Mouse (Mus musculus): ENCODE measurements around the gene Relt. TPM values are rescaled to one million over a fixed set of nuclear protein-coding genes. Genes with fewer than 3 reads are reported as not detected.

Gene Relt
- total RNA-seq, 2 experiments from 2014 or later, result 2.8 to 6.7 TPM

- peak; percentile 35 for DNase-seq
Observed at GRCm38 (mm10) chr7:100845412-100845811, 17.8 kb downstream of the Relt start.

- no peak for DNase-seq
Observed at GRCm38 (mm10) chr7:100845026-100845400, 18.2 kb downstream of the Relt start.

- DNase-seq, result no peak
Observed at GRCm38 (mm10) chr7:100844385-100845025, 18.7 kb downstream of the Relt start.

- DNase-seq, result no peak
Observed at GRCm38 (mm10) chr7:100843866-100844265, 19.4 kb downstream of the Relt start.

- DNase-seq, result no peak
Observed at GRCm38 (mm10) chr7:100842175-100842574, 21.1 kb downstream of the Relt start.

GRCm38 (mm10) chr7:100841608-100842007 lies 21.6 kb downstream of the Relt start:
- DNase-seq, result no peak

GRCm38 (mm10) chr7:100840906-100841305 lies 22.3 kb downstream of the Relt start:
- no peak for DNase-seq

GRCm38 (mm10) chr7:100839632-100840402 lies 23.4 kb downstream of the Relt start:
- DNase-seq, result peak; percentile 30

GRCm38 (mm10) chr7:100837701-100838100 lies 25.5 kb downstream of the Relt start:
- DNase-seq, result no peak

- DNase-seq, result no peak
Observed at GRCm38 (mm10) chr7:100836657-100837056, 26.6 kb downstream of the Relt start.

- no peak for DNase-seq
Observed at GRCm38 (mm10) chr7:100835711-100836110, 27.5 kb downstream of the Relt start.

- no peak for DNase-seq
Observed at GRCm38 (mm10) chr7:100835168-100835567, 28.1 kb downstream of the Relt start.

GRCm38 (mm10) chr7:100833859-100834258 lies 29.4 kb downstream of the Relt start:
- no peak for DNase-seq

- no peak for DNase-seq
Observed at GRCm38 (mm10) chr7:100828549-100828948, 34.7 kb downstream of the Relt start.

- DNase-seq, result no peak
Observed at GRCm38 (mm10) chr7:100824661-100825060, 38.6 kb downstream of the Relt start.

GRCm38 (mm10) chr7:100818401-100819064 lies 44.7 kb downstream of the Relt start:
- DNase-seq, result peak; percentile 36

- DNase-seq, result no peak
Observed at GRCm38 (mm10) chr7:100817442-100817760, 45.8 kb downstream of the Relt start.

- no peak for DNase-seq
Observed at GRCm38 (mm10) chr7:100816759-100817441, 46.3 kb downstream of the Relt start.

- DNase-seq, result no peak
Observed at GRCm38 (mm10) chr7:100815900-100816570, 47.2 kb downstream of the Relt start.

- DNase-seq, result no peak
Observed at GRCm38 (mm10) chr7:100812641-100813040, 50.6 kb downstream of the Relt start.

- DNase-seq, result no peak
Observed at GRCm38 (mm10) chr7:100811912-100812311, 51.3 kb downstream of the Relt start.

- DNase-seq, result no peak
Observed at GRCm38 (mm10) chr7:100805391-100805790, 57.9 kb downstream of the Relt start.

All from adrenal gland, postnatal 10 days (tissue).